Mouse (Mus musculus) embryo, embryonic 10.5 days (tissue): ENCODE results near the gene Pik3ap1.

Source experiments
- DNase-seq: peaks from one replicate; pipeline ENCODE4 v3.0.0-alpha.2; 2015; ENCODE audit warnings: low spot score

Pik3ap1 gene

GRCm38 (mm10) chr19:41369557-41370460, 15.1 kb downstream of the Pik3ap1 start:
- DNase-seq: no peak

GRCm38 (mm10) chr19:41366854-41367517, 17.9 kb downstream of the Pik3ap1 start:
- DNase-seq: no peak

DNA sequence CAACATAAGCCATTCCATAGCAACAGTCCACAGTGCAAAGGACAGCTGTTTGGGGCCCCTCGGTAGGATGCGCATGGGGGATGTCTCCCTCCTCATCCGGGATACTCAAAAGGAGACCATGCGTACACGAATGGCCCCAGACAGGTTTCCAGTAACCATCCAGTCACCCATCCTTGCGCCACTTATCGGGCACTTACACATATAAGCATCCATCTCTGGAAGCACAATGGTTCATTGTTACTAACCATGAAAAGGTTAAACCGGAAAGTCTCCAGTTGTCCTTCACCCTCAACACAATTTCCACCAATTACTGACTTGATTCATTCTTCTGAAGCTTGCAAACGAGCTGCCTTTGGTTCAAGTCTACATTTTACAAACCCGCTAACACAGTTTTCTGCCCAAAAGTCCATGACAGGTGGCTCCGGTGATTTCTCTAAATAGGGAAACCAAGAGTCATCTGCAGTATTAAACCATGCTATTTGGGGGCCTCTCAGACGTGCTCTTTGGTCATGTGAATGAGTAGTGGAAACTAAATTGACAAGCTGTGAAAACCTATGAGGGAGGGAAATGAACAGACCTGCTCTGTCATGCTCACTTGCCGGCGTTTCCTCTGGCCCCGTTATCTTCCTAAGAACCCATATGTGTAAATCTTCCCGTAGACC, 18.6 kb downstream of the Pik3ap1 start:
- no peak for DNase-seq

- no peak for DNase-seq
These were observed 19.3 kb downstream of the Pik3ap1 start for GRCm38 (mm10) chr19:41365570-41365969.

DNA sequence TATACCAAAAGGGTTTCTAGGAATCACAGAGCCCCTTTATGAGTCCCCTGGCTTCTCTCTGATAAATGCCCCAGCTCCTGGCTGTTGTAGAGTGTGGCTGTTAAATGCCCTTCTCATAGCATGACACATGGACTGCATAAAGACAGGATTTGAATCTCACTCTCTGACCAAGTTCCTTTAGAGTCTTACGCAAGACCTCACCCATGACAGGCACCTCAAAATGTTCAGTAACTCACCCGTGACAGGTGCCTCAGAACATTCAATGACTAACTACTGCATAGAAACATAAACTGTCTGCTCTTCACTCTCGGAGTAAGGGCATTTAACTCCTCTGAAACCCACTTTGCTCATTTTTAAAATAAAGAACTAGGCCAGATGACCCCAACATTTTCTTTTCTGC, 20.4 kb downstream of the Pik3ap1 start:
- DNase-seq: no peak

GRCm38 (mm10) chr19:41362963-41363362, 21.9 kb downstream of the Pik3ap1 start:
- no peak for DNase-seq

DNA sequence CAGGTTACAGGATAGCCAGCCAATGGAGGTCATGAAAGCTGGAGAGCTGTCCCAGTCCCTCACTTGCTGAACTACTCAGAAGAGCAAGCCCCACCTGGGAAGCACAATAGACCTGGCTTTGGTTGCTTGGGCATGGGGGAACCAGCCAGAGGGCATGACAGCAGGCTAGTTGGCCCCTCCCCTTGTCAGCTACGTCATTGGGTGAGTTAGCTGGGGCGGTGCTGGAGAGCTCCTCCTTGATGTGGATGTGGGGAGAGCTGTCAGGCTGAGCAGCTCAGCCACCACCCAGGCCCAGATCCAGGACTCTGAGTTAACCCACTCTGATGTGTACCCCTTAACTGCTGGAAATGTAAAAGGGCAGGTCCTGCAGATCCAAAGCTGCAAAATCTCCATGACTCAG, 24.4 kb downstream of the Pik3ap1 start:
- DNase-seq: no peak

DNA sequence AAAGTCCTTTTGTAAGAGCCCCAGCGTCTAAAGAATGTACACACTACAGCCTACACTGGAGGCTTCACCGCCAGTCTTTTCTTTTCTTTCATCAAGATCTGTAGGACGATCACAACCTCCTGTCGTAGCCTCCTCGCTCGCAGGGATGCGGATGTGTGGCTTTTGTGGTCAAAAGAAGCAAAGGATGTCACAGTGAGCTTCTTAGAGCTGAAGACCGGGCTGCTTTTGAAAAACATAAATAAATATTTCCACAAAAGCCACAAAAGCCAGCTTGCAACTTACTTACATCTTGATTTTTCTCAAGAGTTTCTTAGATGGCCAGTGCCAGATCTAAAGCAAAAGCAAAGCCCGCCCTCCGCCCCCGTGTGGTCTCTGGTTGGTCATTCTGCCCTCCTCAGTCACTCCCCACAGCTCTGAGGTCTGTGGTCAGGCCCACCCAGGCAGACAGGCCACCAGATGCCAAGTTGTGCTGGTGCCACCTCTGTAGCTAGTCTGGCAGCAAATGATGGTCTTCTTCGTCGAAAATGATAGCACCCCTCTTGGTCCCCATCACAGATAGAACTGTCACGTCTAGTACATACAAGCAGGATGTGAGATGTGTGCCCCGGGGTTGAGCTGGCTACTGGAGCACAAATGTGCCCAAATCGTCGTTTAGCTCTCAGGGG, 30.5 kb downstream of the Pik3ap1 start:
- DNase-seq: no peak

DNA sequence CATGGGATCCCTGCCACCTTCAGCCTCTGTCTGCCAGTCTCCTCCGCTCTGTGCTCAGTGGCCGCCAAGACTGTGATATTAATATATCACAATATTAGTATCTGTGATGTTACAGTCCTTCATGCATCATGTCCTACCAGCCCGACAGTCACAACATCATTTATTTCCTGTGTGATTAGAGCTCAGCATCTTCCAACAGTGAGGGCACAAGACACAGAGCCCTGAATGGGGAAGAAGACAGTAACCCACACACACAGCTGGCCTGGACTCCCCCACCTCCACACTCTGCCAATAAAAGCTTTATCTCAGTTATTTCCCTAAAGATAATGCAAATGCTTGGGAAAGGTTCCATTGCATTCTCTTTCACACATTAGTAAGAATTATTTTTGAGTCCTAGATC, 35.3 kb downstream of the Pik3ap1 start:
- no peak for DNase-seq

DNA sequence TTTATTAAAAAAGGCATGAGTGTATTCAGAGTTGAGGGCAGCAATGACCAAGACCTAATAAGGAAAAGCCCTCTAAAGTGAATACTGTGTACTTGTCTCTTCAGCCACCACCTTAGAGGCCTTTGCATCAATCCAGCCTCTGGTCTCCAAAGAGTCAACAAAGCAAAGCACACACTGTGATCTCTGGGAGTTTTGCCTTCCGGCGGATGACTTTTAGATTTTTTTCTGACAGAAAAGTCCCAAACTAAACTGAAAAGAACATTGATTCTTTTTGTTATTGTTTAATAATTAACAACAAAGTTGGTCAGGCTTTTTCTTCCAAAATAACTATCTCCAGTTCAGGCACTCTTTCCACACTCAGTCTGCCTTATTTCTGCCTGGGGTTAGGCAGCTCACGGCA, 36.7 kb downstream of the Pik3ap1 start:
- no peak for DNase-seq

DNA sequence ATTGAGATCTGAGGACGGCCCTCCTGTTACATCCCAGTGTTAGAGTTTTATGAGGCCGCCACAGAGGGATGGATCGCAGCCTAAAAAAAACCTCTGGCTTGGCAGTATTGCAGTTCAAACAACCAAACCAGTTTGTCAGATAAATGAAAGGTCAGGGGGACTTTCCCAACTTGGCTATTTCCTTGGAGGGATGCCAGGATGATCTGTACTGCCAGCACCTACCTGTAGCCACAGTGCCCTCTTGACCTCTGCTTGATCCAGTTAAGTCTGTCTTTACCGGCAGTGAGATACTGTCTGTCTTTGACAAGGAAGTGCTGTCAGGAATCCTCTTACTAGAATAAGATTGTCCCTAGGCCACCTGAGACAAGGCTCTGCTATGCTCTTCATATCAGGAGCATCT, 37.6 kb downstream of the Pik3ap1 start:
- DNase-seq: no peak

GRCm38 (mm10) chr19:41346099-41346850, 38.6 kb downstream of the Pik3ap1 start:
- peak; percentile 10 for DNase-seq

- DNase-seq: peak; percentile 30
These were observed 39.7 kb downstream of the Pik3ap1 start for GRCm38 (mm10) chr19:41345028-41345741.

- DNase-seq: no peak
These were observed 40.3 kb downstream of the Pik3ap1 start for GRCm38 (mm10) chr19:41344666-41345027.

GRCm38 (mm10) chr19:41342592-41343090, 42.3 kb downstream of the Pik3ap1 start:
- DNase-seq: no peak

DNA sequence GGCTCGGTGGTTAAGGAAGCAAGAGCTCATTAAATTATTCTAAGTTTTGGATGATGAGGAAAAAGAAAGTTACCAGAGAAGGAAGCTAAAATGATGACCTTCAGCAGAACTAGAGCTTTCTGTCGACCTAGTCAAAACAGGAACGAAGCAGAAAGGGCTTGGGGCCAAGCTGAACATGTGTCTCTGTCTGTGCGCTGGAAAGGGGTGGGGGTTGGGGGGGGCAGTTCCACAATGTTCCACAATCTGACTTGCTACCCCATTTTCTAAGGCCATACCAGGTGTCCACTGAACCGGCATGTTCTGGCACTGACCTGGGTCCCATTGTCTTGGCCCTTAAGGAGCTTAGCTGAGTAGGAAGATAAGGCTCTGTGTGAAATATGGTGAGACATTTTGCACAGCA, 43.2 kb downstream of the Pik3ap1 start:
- DNase-seq: no peak

- DNase-seq: peak; percentile 10
These were observed 45.7 kb downstream of the Pik3ap1 start for GRCm38 (mm10) chr19:41339020-41339836.

DNA sequence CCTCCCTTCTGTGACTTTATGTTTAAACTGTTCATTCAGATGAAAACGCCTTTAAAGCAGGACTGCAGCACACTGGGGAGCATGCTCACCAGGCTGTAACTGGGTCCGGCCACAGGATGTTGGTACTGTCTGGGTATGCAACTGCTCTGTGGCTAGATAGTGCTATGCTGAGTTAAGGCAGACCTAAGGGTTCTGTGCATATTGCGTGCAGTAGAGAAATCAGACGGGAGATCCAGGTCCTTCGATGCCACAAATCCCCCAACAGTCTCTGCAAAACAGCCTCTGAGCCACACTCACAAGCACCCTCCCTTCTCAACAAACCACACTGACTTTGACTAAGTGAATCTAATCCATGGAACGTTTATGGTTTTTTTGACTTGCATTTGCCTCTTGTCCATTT, 46.5 kb downstream of the Pik3ap1 start:
- no peak for DNase-seq

DNA sequence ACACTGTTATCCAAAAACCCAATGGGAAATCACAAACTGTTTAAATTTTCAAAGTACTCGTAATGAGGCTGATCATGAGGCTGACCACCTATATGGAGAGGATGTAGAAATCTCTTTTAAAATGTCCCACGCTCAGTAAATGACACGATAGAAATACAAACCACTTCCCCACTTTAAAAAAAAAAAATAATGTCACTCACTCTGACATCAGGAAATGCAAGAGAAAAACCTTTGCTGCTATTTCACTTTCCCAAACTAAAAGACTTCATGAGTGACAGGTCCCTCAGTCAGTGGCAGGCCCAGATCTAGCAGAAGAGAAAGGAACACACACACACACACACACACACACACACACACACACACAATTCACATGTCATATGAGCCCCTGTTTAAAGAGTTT, 49.2 kb downstream of the Pik3ap1 start:
- DNase-seq: no peak

DNA sequence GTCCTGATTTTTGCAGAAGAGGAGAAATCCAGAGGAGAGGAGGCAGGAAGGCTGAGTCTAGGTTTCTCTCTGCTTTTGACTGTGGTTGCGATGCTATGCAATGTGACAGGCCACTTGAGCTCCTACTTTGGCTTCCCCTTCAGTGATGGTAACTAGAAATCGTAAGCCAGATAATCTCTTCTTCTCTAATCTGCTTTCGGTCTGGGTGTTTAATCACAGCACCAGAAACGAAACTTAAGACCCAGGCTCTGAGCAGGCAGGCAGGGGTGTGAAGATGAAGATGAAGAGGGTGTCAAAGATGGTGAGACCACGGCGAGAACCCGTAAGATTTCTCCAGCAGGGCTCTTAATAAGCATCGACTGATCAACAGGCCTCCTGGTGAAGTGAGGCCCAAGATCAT, 51.9 kb downstream of the Pik3ap1 start:
- DNase-seq: no peak
